Mouse (Mus musculus) liver, embryonic 14.5 days (tissue): ENCODE results near the gene Gprc5d. TPM values are rescaled to one million over a fixed set of nuclear protein-coding genes. Genes with fewer than 3 reads are reported as not detected.

ENCODE experiments used
- ATAC-seq: fragments of 200-750 bp; cut with Nextera tagmentation; 2 replicates; pipeline ENCODE4 v1.8.0; 2017; ENCODE audit warnings: moderate number of reproducible peaks, mild to moderate bottlenecking, moderate library complexity; ENCODE audit not compliant: insufficient read depth
- DNase-seq, 3 experiments: peaks; one replicate each; pipeline ENCODE4 v3.0.0-alpha.2; 2012 to 2013; ENCODE audit warnings: low read depth in 3 of 3, low spot score in 3 of 3
- H3K27ac ChIP-seq: fragments of 300-500 bp; sonication (generic); 2 replicates; pipeline ENCODE4 v1.5.1; 2014; ENCODE audit warnings: moderate library complexity, mild to moderate bottlenecking, control low read depth, inconsistent platforms
- H3K27me3 ChIP-seq: fragments of 300-500 bp; sonication (generic); 2 replicates; pipeline ENCODE4 v1.6.1; 2014; ENCODE audit warnings: mild to moderate bottlenecking, low read length, moderate library complexity; ENCODE audit not compliant: control insufficient read depth, insufficient read depth
- H3K36me3 ChIP-seq: fragments of 300-500 bp; sonication (generic); replicated peaks from 2 replicates; pipeline ENCODE4 v1.6.1; 2014; ENCODE audit warnings: low read depth; ENCODE audit not compliant: control insufficient read depth, insufficient read depth
- H3K4me1 ChIP-seq, 2 experiments: fragments of 200-500 bp in 1 of 2; fragments of 300-500 bp in 1 of 2; sonication (generic) in 1 of 2; replicated peaks; 2 replicates each; pipeline ENCODE4 v1.6.1; 2012 to 2014; ENCODE audit warnings: antibody characterized with exemption in 1 of 2, inconsistent platforms in 1 of 2, low read length in 1 of 2; ENCODE audit not compliant: control insufficient read depth in 2 of 2, insufficient read depth in 2 of 2
- H3K4me2 ChIP-seq: fragments of 300-500 bp; sonication (generic); 2 replicates; pipeline ENCODE4 v1.6.1; 2014; ENCODE audit warnings: low read depth, mild to moderate bottlenecking, control low read depth, moderate library complexity
- H3K4me3 ChIP-seq, 2 experiments: fragments of 200-500 bp in 1 of 2; fragments of 300-500 bp in 1 of 2; sonication (generic) in 1 of 2; 2 replicates each; pipeline ENCODE4 v1.5.1; 2012 to 2014; ENCODE audit warnings: low read depth in 2 of 2, low read length in 2 of 2, mild to moderate bottlenecking in 2 of 2, control low read depth in 1 of 2, inconsistent platforms in 1 of 2, moderate library complexity in 1 of 2; ENCODE audit not compliant: insufficient read depth in 1 of 2
- H3K9ac ChIP-seq: fragments of 300-500 bp; sonication (generic); replicated peaks from 2 replicates; pipeline ENCODE4 v1.6.1; 2014; ENCODE audit warnings: mild to moderate bottlenecking, control low read depth, moderate library complexity
- H3K9me3 ChIP-seq: fragments of 300-500 bp; sonication (generic); 2 replicates; pipeline ENCODE4 v1.6.1; 2016; ENCODE audit warnings: low read length, mixed read lengths; ENCODE audit not compliant: control insufficient read depth
- CTCF ChIP-seq: IDR thresholded peaks from 2 replicates; pipeline ENCODE4 v1.5.1; 2016; ENCODE audit warnings: antibody characterized with exemption, low read depth, control low read depth
- EP300 ChIP-seq: IDR thresholded peaks from 2 replicates; pipeline ENCODE4 v1.6.1; 2016; ENCODE audit warnings: antibody characterized with exemption, low read depth
- WGBS: fragments of 180-500 bp; shearing (Covaris S2); extraction: QIAGEN DNeasy Blood & Tissue Kit; methylation state at CpG from one replicate; pipeline ENCODE4 v1.1.7; 2014; ENCODE audit not compliant: insufficient replicate concordance; 5-methylcytosine and 5-hydroxymethylcytosine counted together
- polyA plus RNA-seq, 2 experiments: library from polyadenylated mRNA; depleted of rRNA in 1 of 2; stranded (reverse) in 1 of 2; unstranded in 1 of 2; fragments of >200 nt; fragmentation: Nextera tagmentation in 1 of 2; extraction: Ambion mirVana in 1 of 2; gene quantifications; 2 replicates each; pipeline versions ENCODE4 v1.2.1 to v1.2.3; 2012 to 2014

The Gprc5d gene
- polyA plus RNA-seq, 2 experiments, result 0.28 TPM; not detected in 1

GRCm38 (mm10) chr6:135068221-135068620 lies 49.9 kb downstream of the Gprc5d start:
- ATAC-seq (no peak), DNase-seq (no peak)
- Histone ChIP-seq H3K27ac (no peak overlapping the region), H3K4me2 (no peak overlapping the region), H3K36me3 (no peaks in the 10 kb centered on the region), H3K4me3 (no peak overlapping the region), H3K9ac (no peak overlapping the region), H3K4me1 (peaks cover 5 to 6% of the 10 kb centered on the region in 2 experiments), H3K9me3 (no peaks in the 10 kb centered on the region), H3K27me3 (peaks cover 4% of the 10 kb centered on the region; the same call in 1 of the 2 replicates)
- 52% methylated on average over 5 of the region's 5 CpGs for WGBS
- no peak for TF ChIP-seq CTCF
- no peak for TF ChIP-seq EP300

GRCm38 (mm10) chr6:135066795-135067445 lies 51.2 kb downstream of the Gprc5d start:
- H3K27me3 ChIP-seq, result peaks cover 4% of the 10 kb centered on the region; the same call in 1 of the 2 replicates
- no peak overlapping the region for H3K27ac ChIP-seq
- peaks cover 5 to 6% of the 10 kb centered on the region in 2 experiments for H3K4me1 ChIP-seq
- H3K4me2 ChIP-seq, result no peak overlapping the region
- TF ChIP-seq CTCF, result no peak
- no peak for TF ChIP-seq EP300
- 69% methylated on average over 6 of the region's 6 CpGs for WGBS
- ATAC-seq, result no peak
- H3K9ac ChIP-seq, result no peak overlapping the region
- DNase-seq, result no peak
- no peak overlapping the region for H3K4me3 ChIP-seq
- H3K36me3 ChIP-seq, result no peaks in the 10 kb centered on the region
- H3K9me3 ChIP-seq, result no peaks in the 10 kb centered on the region

- under 1% methylated on average over 44 of the region's 44 CpGs for WGBS
Observed at GRCm38 (mm10) chr6:135065236-135065957, 52.7 kb downstream of the Gprc5d start, which contains the start of gene Gprc5a. Gprc5a (plus strand) TSS chr6:135065651.

DNA sequence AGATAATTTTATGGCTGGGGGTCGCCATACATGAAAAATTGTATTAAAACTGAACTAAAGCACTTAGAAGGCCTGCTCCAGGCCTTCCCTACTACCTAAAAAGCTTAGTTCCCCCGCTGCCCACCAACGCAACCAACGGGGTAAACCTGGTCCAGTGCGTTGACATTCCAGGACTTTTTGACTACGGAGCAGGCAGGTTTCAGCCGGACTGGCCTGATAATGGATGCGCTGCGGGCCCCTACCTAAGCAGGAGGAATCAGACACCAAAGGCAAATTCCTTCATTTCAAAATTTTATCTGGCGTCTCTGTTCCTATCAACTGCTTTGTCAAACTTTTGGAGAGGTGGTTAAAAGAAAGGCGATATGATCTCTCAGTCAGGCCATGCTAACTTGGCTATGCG lies 53.5 kb downstream of the Gprc5d start:
- Histone ChIP-seq H3K4me1 (peaks cover 5 to 6% of the 10 kb centered on the region in 2 experiments), H3K9ac (no peak overlapping the region), H3K4me2 (peak overlapping the region; percentile 72; the same call in 1 of the 2 replicates), H3K36me3 (no peaks in the 10 kb centered on the region), H3K27ac (no peak overlapping the region), H3K4me3 (no peak overlapping the region), H3K9me3 (no peaks in the 10 kb centered on the region), H3K27me3 (peaks cover 4% of the 10 kb centered on the region; the same call in 1 of the 2 replicates)
- DNase-seq, result no peak
- WGBS, result 72% methylated on average over 12 of the region's 12 CpGs
- no peak for ATAC-seq
- no peak for TF ChIP-seq EP300
- no peak for TF ChIP-seq CTCF

More at GRCm38 (mm10) chr6:135065236-135065957, 52.7 kb downstream of the Gprc5d start, which contains the start of gene Gprc5a:
- TF ChIP-seq CTCF (no peak), EP300 (no peak)
- DNase-seq, result peak; percentile 43 to 59 (median 49)
- Histone ChIP-seq H3K27me3 (peaks cover 4% of the 10 kb centered on the region; the same call in 1 of the 2 replicates), H3K36me3 (no peaks in the 10 kb centered on the region), H3K9ac (peak within 1 kb of the TSS; percentile 52), H3K27ac (no peak within 1 kb of the TSS), H3K4me3 (peak within 1 kb of the TSS; percentile 48 to 54), H3K4me2 (peak within 1 kb of the TSS; percentile 72), H3K4me1 (peaks cover 5 to 6% of the 10 kb centered on the region in 2 experiments), H3K9me3 (no peaks in the 10 kb centered on the region)
- ATAC-seq, result peak; percentile 94

DNA sequence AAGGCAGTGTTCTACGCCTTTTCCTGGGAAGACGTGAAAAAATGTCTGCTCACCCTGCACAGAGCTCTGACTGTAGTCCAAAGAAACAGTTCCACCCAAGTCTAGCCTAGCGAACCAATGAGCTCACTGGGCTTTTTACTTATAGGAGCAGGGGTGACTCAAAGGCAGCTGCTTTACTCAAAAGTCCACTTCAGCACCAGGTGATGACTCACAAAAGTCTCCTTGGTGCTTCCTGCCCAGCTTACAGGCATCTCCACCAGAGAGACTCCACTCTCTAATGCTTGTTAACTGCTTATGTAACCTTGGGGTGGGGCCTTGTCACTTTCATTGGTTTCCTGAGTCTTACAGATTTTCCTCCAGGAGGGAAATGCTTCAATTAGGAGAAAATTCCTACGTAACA lies 57.4 kb downstream of the Gprc5d start:
- ATAC-seq, result no peak
- Histone ChIP-seq H3K9ac (no peak overlapping the region), H3K4me2 (no peak overlapping the region), H3K4me1 (peaks cover 4 to 5% of the 10 kb centered on the region in 2 experiments), H3K27ac (no peak overlapping the region), H3K27me3 (no peaks in the 10 kb centered on the region), H3K9me3 (no peaks in the 10 kb centered on the region), H3K4me3 (no peak overlapping the region), H3K36me3 (no peaks in the 10 kb centered on the region)
- 75% methylated on average over 4 of the region's 4 CpGs for WGBS
- TF ChIP-seq EP300 (no peak), CTCF (no peak)
- DNase-seq, result no peak

Other genes with a start within 250 kb of the Gprc5d start
- 4.4 and 4.7 TPM in 2 replicates for gene Gpr19, start 219.7 kb downstream of the Gprc5d start, polyA plus RNA-seq (2012; rRNA removed)
- gene Gpr19, start 219.7 kb downstream of the Gprc5d start, polyA plus RNA-seq (2014; fragmentation: Nextera tagmentation; extraction: Ambion mirVana), result 4.4 and 4.9 TPM in 2 replicates
- gene Cdkn1b, start 197.9 kb downstream of the Gprc5d start, polyA plus RNA-seq (2012; rRNA removed), result 8.4 and 12.2 TPM in 2 replicates
- gene Cdkn1b, start 197.9 kb downstream of the Gprc5d start, polyA plus RNA-seq (2014; fragmentation: Nextera tagmentation; extraction: Ambion mirVana), result 11.7 and 12.6 TPM in 2 replicates
- gene Apold1, start 136.6 kb downstream of the Gprc5d start, polyA plus RNA-seq (2012; rRNA removed), result 0.78 and 0.95 TPM in 2 replicates
- gene Apold1, start 136.6 kb downstream of the Gprc5d start, polyA plus RNA-seq (2014; fragmentation: Nextera tagmentation; extraction: Ambion mirVana), result 1.6 and 2.2 TPM in 2 replicates
- 29.7 and 45.5 TPM in 2 replicates for gene Ddx47, start 106.7 kb downstream of the Gprc5d start, polyA plus RNA-seq (2012; rRNA removed)
- 50.7 and 53.7 TPM in 2 replicates for gene Ddx47, start 106.7 kb downstream of the Gprc5d start, polyA plus RNA-seq (2014; fragmentation: Nextera tagmentation; extraction: Ambion mirVana)
- 0.12 and 0.15 TPM in 2 replicates for gene Gprc5a, start 52.6 kb downstream of the Gprc5d start, polyA plus RNA-seq (2012; rRNA removed)
- 0.16 and 0.25 TPM in 2 replicates for gene Gprc5a, start 52.6 kb downstream of the Gprc5d start, polyA plus RNA-seq (2014; fragmentation: Nextera tagmentation; extraction: Ambion mirVana)
- 18.7 and 19.1 TPM in 2 replicates for gene Fam234b, start 79.7 kb upstream of the Gprc5d start, polyA plus RNA-seq (2012; rRNA removed)
- 27.8 and 34.9 TPM in 2 replicates for gene Fam234b, start 79.7 kb upstream of the Gprc5d start, polyA plus RNA-seq (2014; fragmentation: Nextera tagmentation; extraction: Ambion mirVana)
- gene Hebp1, start 79.7 kb upstream of the Gprc5d start, polyA plus RNA-seq (2012; rRNA removed), result 127 and 198 TPM in 2 replicates
- 60.1 and 70.2 TPM in 2 replicates for gene Hebp1, start 79.7 kb upstream of the Gprc5d start, polyA plus RNA-seq (2014; fragmentation: Nextera tagmentation; extraction: Ambion mirVana)
- 0.08 and 0.13 TPM in 2 replicates for gene Gsg1, start 136.1 kb upstream of the Gprc5d start, polyA plus RNA-seq (2012; rRNA removed)
- not detected in 2 replicates for gene Gsg1, start 136.1 kb upstream of the Gprc5d start, polyA plus RNA-seq (2014; fragmentation: Nextera tagmentation; extraction: Ambion mirVana)
- gene Pbp2, start 192.1 kb upstream of the Gprc5d start, polyA plus RNA-seq (2012; rRNA removed), result not detected in 2 replicates
- gene Pbp2, start 192.1 kb upstream of the Gprc5d start, polyA plus RNA-seq (2014; fragmentation: Nextera tagmentation; extraction: Ambion mirVana), result not detected in 2 replicates
- gene Emp1, start 244.3 kb upstream of the Gprc5d start, polyA plus RNA-seq (2012; rRNA removed), result 2.0 and 2.1 TPM in 2 replicates
- gene Emp1, start 244.3 kb upstream of the Gprc5d start, polyA plus RNA-seq (2014; fragmentation: Nextera tagmentation; extraction: Ambion mirVana), result 0.55 and 0.66 TPM in 2 replicates